Mouse (Mus musculus): Measurements from ENCODE around the gene Tppp3.

Gene Tppp3

DNA sequence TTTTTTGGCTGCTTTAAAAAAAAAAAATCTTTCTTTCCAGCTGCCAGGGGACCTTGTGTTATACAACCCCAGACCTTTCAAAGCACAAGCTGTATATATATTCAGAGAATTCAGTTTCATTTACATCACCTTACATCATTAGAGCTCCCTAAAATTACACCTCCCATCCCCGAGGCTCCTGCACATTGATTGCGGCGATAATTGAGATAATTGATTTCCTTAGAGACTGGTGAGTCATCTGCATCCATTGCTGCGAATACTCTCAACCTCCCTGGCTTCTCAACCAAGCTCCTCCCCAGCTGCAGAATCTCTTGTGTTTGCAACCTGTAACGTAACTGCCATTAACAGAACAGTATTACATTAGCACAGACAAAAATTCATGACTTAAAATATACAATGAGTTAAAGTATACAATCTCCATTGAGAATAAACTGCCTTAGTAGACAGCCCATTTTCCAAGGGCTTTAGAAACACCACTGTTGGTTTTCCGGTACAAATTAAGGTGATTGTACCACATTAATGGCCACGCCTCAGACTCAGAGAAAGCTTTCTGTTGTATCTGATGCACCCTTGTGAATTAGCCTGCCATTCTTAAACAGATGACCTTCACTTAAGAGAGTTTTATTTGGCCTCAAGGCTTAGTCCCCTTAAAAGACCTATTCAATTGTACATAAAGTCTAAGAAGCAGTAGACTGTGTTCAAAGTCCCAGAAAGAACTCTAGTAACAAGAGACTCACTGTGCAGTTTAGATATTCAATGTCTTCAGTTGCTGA, 39.4 kb downstream of the Tppp3 start:
- no peak for DNase-seq (ENCODE audit: low spot score)

DNA sequence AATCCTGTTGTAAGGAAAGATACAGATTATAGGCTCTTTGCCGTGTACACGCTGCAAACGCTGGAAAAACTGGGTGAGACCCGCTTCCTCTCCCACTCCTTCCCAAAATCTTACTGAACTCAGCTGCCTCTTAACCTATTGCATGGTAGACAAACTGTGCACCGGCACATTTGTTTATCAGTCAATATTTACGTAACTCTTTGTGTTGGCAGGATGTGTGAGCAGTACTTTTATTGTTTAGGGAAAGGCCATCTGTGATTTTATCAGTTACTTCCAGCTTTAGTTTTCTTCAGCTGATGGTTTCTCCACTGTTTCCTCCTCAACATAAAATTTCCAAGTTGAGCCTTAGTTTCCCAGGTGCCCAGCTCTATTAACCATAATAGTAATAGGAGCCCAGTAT, 44.4 kb downstream of the Tppp3 start:
- DNase-seq (ENCODE audit: low spot score), result no peak

DNA sequence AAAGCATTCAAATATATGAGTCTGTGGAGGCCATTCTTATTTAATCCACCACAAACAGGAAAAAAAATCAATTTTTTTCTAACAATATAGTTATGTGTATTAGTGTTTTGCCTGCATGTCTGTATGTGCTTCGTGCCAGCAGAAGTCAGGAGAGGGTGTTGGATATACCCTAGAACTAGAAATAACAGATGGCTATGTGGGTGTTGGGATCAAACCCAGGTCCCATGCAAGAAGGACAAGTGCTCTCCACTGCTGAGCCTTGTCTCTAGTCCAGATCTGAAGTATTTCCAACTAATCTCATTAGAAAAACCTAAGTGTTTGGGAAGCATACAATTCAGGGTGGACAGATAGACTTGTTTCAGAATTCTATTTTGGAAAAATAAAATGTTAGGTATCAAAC, 49.3 kb downstream of the Tppp3 start:
- DNase-seq (ENCODE audit: low spot score), result no peak

DNA sequence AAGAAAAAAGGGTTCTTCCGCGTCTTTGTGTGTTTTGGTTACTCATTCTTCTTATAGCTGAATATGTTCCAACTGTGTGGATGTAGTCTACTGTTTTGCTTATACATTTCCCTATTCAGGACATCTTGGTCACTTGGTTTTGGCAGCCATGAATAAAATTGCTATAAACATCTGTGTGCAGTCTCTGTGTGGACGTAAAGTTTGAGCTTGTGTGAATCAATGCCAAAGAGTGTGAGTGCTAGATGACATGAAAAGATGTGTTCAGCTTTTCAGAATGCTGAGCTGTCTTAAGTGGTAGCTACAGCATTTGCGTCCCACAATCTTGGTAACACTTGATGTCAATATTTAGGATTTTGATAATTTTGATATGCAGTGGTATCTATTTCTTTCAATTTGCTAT, 51.5 kb downstream of the Tppp3 start:
- DNase-seq (ENCODE audit: low spot score), result no peak

DNA sequence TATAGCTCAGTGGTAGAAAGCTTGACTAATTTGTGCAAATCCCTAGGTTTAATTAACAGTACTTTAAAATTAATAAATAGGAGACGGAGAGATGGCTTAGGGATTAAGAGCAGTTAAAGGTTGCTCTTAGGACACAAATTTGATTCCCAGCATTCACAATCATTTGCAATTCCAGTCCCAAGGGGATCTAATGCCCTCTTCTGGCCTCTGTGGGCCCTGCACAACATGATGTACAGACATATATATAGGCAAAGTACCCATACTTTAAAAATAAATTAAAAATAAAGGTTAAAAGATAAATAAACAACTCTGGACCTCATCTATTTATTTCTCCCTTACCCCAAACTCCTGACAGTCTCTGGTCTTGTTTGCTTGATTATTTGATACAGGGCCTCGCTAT, 52.3 kb downstream of the Tppp3 start:
- no peak for DNase-seq (ENCODE audit: low spot score)

Measured in urinary bladder, postnatal 14 days (tissue).